Mouse (Mus musculus) adrenal gland, adult 8-10 months (tissue): ENCODE data around the gene Fsip2. TPM values are rescaled to one million over a fixed set of nuclear protein-coding genes. Genes with fewer than 3 reads are reported as not detected.

Source experiments
- DNase-seq: peaks from one replicate; pipeline ENCODE4 v3.0.0; 2022
- total RNA-seq, 4 experiments: library from RNA; stranded (reverse); gene quantifications; 2 replicates each; pipeline ENCODE4 v1.2.4; 2022

The Fsip2 gene
- total RNA-seq: not detected

DNA sequence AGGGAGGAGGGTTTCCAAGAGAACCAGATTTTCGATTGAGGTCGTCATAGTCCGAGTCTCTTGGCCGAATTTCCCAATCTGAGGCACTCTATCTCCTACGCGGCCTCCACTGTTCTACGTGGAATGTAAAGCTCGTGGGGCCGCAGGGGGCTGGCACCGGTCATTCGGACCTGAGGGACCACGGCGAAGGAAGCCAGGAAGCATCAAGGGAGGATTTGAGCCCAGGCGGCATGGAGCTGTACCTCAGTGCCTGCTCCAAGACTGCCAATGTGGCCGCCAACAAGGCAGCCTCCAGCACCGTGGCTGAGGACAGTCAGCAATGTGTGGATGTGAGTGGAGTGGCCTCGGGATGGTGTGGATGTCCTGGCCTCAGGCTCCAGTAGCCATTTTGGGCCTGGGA, at the start of gene Fsip2:
Gene Fsip2, plus strand, starts transcription at position 163 of the 400 bp plus-strand sequence.
- no peak for DNase-seq

DNA sequence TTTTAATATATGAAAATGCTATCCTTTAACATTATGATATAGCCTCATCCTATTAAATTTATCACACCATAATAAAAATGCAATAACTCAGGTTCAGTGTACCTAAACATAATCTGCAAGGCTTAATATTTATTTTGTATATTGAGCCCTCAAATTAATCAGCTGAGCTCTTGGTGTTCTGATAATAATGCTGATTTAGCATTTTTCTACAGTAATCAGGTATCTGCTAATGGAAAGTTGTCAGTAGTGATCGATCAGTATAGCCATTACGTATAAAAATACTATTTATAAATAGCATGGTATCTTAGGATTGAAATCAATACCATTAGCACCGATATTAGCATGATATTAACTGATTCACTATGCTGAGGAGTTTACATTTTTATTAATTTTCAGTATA, 20.0 kb downstream of the Fsip2 start:
- no peak for DNase-seq

DNA sequence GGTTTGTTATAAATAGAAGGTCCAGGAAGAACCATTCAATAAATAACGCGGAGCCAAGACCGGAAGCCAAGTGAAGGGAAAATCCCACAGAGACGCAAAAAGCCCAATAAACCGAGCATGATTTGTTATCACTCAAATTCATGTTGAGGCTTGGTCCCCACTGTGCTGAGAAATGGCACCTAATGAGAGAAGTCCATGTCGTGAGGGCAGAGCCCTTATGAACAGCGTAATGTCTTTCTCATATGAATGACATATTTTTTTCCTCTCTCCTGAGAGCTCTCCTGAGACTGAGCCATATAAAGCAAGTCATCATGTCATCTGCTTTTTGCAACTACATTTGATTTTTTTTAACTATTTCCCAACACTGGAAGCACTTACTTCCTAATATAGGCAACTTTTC, 82.4 kb downstream of the Fsip2 start:
- DNase-seq: no peak

DNA sequence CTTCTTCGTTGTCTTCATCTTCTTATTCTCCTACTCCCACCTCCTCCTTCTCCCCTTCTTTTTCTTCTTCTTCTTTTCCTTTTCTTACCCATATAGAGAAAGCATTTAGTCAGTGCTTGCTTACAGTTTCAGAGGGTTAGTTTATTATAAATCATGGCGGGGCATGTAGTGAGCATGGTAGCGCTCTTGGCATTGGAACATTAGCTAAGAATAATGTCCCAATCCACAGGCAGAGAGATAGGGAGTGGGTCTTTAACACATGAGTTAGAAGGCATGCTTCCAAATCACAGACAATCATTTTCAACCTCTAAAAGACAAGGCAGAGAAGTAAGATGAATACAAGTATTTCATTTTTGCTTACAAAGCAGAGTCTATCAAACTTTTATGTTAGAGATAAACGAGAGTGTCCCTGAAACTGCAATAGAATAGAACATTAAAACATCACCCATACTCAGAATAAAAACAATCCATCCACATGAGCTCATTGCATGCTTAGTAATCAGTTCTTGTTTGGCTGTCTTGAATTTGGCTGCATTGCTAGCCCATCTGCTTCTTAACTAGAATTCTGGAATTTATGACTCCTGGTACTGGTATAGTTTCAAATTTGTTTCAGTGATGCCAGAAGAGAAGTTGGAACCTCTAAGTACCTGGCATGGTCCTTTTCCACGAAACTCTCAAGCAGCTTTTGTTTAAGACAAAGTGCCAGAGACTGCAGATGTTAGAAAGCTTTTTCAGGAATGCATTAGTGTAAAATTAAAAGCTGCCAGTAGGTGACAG, 109.7 kb downstream of the Fsip2 start:
- DNase-seq: no peak
